In the genomic region with DNA sequence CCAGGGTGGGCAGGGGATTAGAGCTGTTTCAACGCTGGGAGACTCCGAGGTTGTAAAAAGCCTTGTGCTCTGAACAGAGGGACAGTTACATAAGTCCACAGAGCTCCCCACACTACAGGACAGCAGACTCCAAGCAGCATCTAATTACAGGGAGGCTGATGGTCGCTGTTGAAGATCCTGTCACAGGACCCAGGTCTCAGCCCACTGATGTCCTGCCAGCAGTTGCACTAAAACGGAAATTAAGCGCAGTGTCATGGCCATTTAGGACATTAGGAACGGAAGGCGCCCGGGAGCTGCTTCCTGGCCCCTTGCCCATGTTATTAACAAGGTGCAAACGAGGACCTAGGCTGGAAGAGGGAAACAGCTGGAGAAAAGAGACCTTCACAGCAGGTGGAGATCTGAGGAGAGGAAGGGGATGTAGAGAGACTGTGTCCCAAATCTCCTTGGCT, we compare ENCODE assay signal across 8 mouse cellular contexts.
DNase-seq lines count a peak whose midpoint lies in the region; ATAC-seq lines count a peak whose summit lies in the region.

No protein-coding gene starts in this region.

- H3K4me1 ChIP-seq in hindbrain, embryonic 15.5 days (replicated peaks), result peaks cover 15% of the 10 kb centered on the region

- ATAC-seq in hindbrain, embryonic 15.5 days (ENCODE audit: low FRiP score, low read depth), result peak; percentile 34; the same call in 1 of the 2 replicates

- DNase-seq in MN1 (ENCODE audit: low spot score), result peak; percentile 88
- peak; percentile 30 to 34 for DNase-seq in adrenal gland, adult 18-20 months (ENCODE audit: low spot score in 2 of 2)
- DNase-seq in gastrocnemius, adult 18-20 months (ENCODE audit: low spot score), result peak; percentile 70
- DNase-seq in left cerebral cortex, postnatal 14 days (ENCODE audit: low spot score in 2 of 2), result peak; percentile 36 to 44
- peak; percentile 79 for DNase-seq in retina, postnatal 1 day
- DNase-seq in thymus, postnatal 10 days (ENCODE audit: low spot score in 2 of 2), result no peak
- no peak for DNase-seq in B cell, adult 2 months

- 36% methylated on average over 9 of the region's 9 CpGs for WGBS in hindbrain, embryonic 15.5 days

- H3K27me3 ChIP-seq in hindbrain, embryonic 15.5 days, result no peaks in the 10 kb centered on the region

- 0 out of 2 replicates have a peak overlapping the region, but pooled peaks have one; percentile 49 for H3K27ac ChIP-seq in hindbrain, embryonic 15.5 days (replicated peaks)

- no peak overlapping the region for H3K4me3 ChIP-seq in hindbrain, embryonic 15.5 days

- no peaks in the 10 kb centered on the region for H3K36me3 ChIP-seq in hindbrain, embryonic 15.5 days

- intact Hi-C loops in left cerebral cortex, postnatal 14 days (cut with DNase I), result no loop called here

- H3K4me2 ChIP-seq in hindbrain, embryonic 15.5 days, result no peak overlapping the region

- H3K9me3 ChIP-seq in hindbrain, embryonic 15.5 days, result no peaks in the 10 kb centered on the region

- no peak overlapping the region for H3K9ac ChIP-seq in hindbrain, embryonic 15.5 days

Comparison
In these comparisons a context has a peak if more than half of its experiments do, and no peak if none do; other contexts are left out.
1. DNase-seq: peak in MN1 (single experiment), adrenal gland, adult 18-20 months (2 of 2), gastrocnemius, adult 18-20 months (single experiment), left cerebral cortex, postnatal 14 days (2 of 2) and retina, postnatal 1 day (single experiment); none in thymus, postnatal 10 days (0 of 2) and B cell, adult 2 months (0 of 2).